Mouse (Mus musculus): ENCODE data around the gene Pou2f2.

DNA sequence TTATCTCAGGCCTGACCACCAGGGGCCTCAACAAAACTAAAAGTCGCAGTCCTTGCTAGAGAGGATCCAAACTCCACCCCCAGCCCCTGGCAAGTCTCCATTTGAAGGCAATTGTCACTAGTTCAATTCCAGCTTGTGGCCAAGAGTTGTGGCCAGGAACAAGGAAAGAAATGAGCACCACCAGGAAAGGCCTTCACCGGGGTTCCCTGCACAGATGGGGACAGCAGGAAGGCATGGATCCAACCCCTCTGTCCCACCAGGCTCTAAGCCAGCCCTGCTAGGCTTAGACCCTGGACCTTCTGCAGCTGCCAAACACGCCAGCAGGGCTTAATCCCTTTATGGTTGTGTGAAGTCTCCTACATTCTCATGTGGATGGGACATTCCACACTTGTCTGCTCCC, 8.9 kb downstream of the Pou2f2 start:
- TF ChIP-seq POLR2A (IDR thresholded peaks at IDR 0.05; ENCODE audit: low read depth, low read length), result no peak
- TF ChIP-seq CTCF (conservative IDR thresholded peaks at IDR 0.05 in 1 of 2, IDR thresholded peaks at IDR 0.05 in 1 of 2; ENCODE audit: low read depth in 2 of 2, low read length in 2 of 2), result no peak
- TF ChIP-seq UBTF (IDR thresholded peaks at IDR 0.05; ENCODE audit: low read depth, low read length), result no peak
- no peak for TF ChIP-seq TCF12 (IDR thresholded peaks at IDR 0.05; ENCODE audit: low read depth, low read length)
- no peak for TF ChIP-seq CHD1 (IDR thresholded peaks at IDR 0.05; ENCODE audit: low read depth, low read length)
- TF ChIP-seq USF2 (conservative IDR thresholded peaks at IDR 0.05; ENCODE audit: low read depth, low read length), result no peak
- TF ChIP-seq GABPA (IDR thresholded peaks at IDR 0.05; ENCODE audit: insufficient replicate concordance, low read depth, low read length), result no peak
- no peak for TF ChIP-seq ZMIZ1 (IDR thresholded peaks at IDR 0.05; ENCODE audit: low read depth, low read length)
